Mouse (Mus musculus) bone marrow, adult 2 months (tissue): Measurements from ENCODE around the gene Zbtb8a. TPM values are rescaled to one million over a fixed set of nuclear protein-coding genes. Genes with fewer than 3 reads are reported as not detected.

Experiments
- H3K27ac ChIP-seq: fragments of 200-500 bp; 2 replicates; pipeline ENCODE4 v1.5.1; 2012; ENCODE audit warnings: low read depth, mild to moderate bottlenecking, control low read depth, inconsistent platforms, low read length; ENCODE audit not compliant: control insufficient read depth, poor library complexity, insufficient read depth
- H3K4me1 ChIP-seq: fragments of 200-500 bp; 2 replicates; pipeline ENCODE4 v1.6.1; 2011; ENCODE audit warnings: low read length; ENCODE audit not compliant: control insufficient read depth, insufficient read depth
- H3K4me3 ChIP-seq: fragments of 200-500 bp; replicated peaks from 2 replicates; pipeline ENCODE3; 2011; ENCODE audit warnings: mild to moderate bottlenecking, low read depth, low read length, control low read depth; ENCODE audit not compliant: control insufficient read depth
- CTCF ChIP-seq: fragments of 200-500 bp; IDR thresholded peaks from 2 replicates; pipeline ENCODE4 v1.5.1; 2011; ENCODE audit warnings: low read length, control low read depth; ENCODE audit not compliant: control insufficient read depth, insufficient read depth
- POLR2A ChIP-seq: fragments of 200-500 bp; IDR thresholded peaks from 2 replicates; pipeline ENCODE4 v1.6.1; 2011; ENCODE audit warnings: low read depth, mild to moderate bottlenecking, control low read depth, low read length, borderline replicate concordance; ENCODE audit not compliant: control insufficient read depth
- WGBS: fragments of 180-500 bp; shearing (Covaris S2); methylation state at CpG from one replicate; pipeline ENCODE4 v1.1.7; 2018; 5-methylcytosine and 5-hydroxymethylcytosine counted together
- polyA plus RNA-seq: library from polyadenylated mRNA; stranded (reverse); fragments of >200 nt; gene quantifications from 2 replicates; pipeline ENCODE4 v1.2.4, GENCODE M21; 2011; ENCODE audit warnings: low replicate concordance; ENCODE audit not compliant: missing spikeins, insufficient read depth, insufficient read length

Gene Zbtb8a
- polyA plus RNA-seq, 1 experiment = 4.9 TPM

GRCm38 (mm10) chr4:129394089-129394870, 16.4 kb upstream of the Zbtb8a start:
- Histone ChIP-seq H3K4me1 (no peaks in the 10 kb centered on the region), H3K27ac (no peak overlapping the region), H3K4me3 (no peak overlapping the region)
- WGBS = 57% methylated on average over 12 of the region's 12 CpGs
- TF ChIP-seq CTCF (no peak), POLR2A (no peak)

- H3K27ac ChIP-seq = no peak overlapping the region; the same call in 1 of the 2 replicates
- no peaks in the 10 kb centered on the region for H3K4me1 ChIP-seq
- no peak overlapping the region for H3K4me3 ChIP-seq
- TF ChIP-seq CTCF (no peak), POLR2A (no peak)
- WGBS = 78% methylated on average over 7 of the region's 7 CpGs
Measured at GRCm38 (mm10) chr4:129390936-129391557, 13.1 kb upstream of the Zbtb8a start.

GRCm38 (mm10) chr4:129390216-129390743, 12.4 kb upstream of the Zbtb8a start:
- Histone ChIP-seq H3K4me1 (no peaks in the 10 kb centered on the region; the same call in 1 of the 2 replicates), H3K4me3 (no peak overlapping the region), H3K27ac (no peak overlapping the region)
- TF ChIP-seq POLR2A (no peak), CTCF (no peak)
- WGBS = 79% methylated on average over 14 of the region's 14 CpGs

- Histone ChIP-seq H3K27ac (no peak overlapping the region), H3K4me1 (no peaks in the 10 kb centered on the region; the same call in 1 of the 2 replicates), H3K4me3 (no peak overlapping the region)
- WGBS = 91% methylated on average over 5 of the region's 5 CpGs
- TF ChIP-seq POLR2A = no peak
- TF ChIP-seq CTCF = no peak
Measured at GRCm38 (mm10) chr4:129388404-129388803, 10.5 kb upstream of the Zbtb8a start.

GRCm38 (mm10) chr4:129386989-129387388, 9.1 kb upstream of the Zbtb8a start:
- WGBS = 55% methylated on average over 2 of the region's 2 CpGs
- H3K4me3 ChIP-seq = no peak overlapping the region
- no peak for TF ChIP-seq POLR2A
- no peak for TF ChIP-seq CTCF
- no peak overlapping the region for H3K27ac ChIP-seq
- H3K4me1 ChIP-seq = no peaks in the 10 kb centered on the region; the same call in 1 of the 2 replicates

GRCm38 (mm10) chr4:129386269-129386946, 8.5 kb upstream of the Zbtb8a start:
- Histone ChIP-seq H3K4me1 (no peaks in the 10 kb centered on the region; the same call in 1 of the 2 replicates), H3K27ac (no peak overlapping the region), H3K4me3 (no peak overlapping the region)
- TF ChIP-seq CTCF (no peak), POLR2A (no peak)
- WGBS = 52% methylated on average over 8 of the region's 8 CpGs

- no peaks in the 10 kb centered on the region; the same call in 1 of the 2 replicates for H3K4me1 ChIP-seq
- peak overlapping the region; percentile 44 for H3K4me3 ChIP-seq
- no peak for TF ChIP-seq POLR2A
- TF ChIP-seq CTCF = no peak
- WGBS = 64% methylated on average over 11 of the region's 11 CpGs
- H3K27ac ChIP-seq = no peak overlapping the region
Measured at GRCm38 (mm10) chr4:129385685-129386084, 7.8 kb upstream of the Zbtb8a start.

GRCm38 (mm10) chr4:129384440-129384839, 6.5 kb upstream of the Zbtb8a start:
- Histone ChIP-seq H3K27ac (no peak overlapping the region), H3K4me1 (no peaks in the 10 kb centered on the region; the same call in 1 of the 2 replicates), H3K4me3 (no peak overlapping the region)
- 67% methylated on average over 6 of the region's 6 CpGs for WGBS
- TF ChIP-seq CTCF (no peak), POLR2A (no peak)

GRCm38 (mm10) chr4:129383586-129383985, 5.7 kb upstream of the Zbtb8a start:
- no peak overlapping the region for H3K27ac ChIP-seq
- TF ChIP-seq CTCF (no peak), POLR2A (no peak)
- no peak overlapping the region for H3K4me3 ChIP-seq
- H3K4me1 ChIP-seq = no peaks in the 10 kb centered on the region; the same call in 1 of the 2 replicates
- 88% methylated on average over 3 of the region's 3 CpGs for WGBS
